25 mouse cellular contexts compared by ENCODE assay signal in the genomic region with DNA sequence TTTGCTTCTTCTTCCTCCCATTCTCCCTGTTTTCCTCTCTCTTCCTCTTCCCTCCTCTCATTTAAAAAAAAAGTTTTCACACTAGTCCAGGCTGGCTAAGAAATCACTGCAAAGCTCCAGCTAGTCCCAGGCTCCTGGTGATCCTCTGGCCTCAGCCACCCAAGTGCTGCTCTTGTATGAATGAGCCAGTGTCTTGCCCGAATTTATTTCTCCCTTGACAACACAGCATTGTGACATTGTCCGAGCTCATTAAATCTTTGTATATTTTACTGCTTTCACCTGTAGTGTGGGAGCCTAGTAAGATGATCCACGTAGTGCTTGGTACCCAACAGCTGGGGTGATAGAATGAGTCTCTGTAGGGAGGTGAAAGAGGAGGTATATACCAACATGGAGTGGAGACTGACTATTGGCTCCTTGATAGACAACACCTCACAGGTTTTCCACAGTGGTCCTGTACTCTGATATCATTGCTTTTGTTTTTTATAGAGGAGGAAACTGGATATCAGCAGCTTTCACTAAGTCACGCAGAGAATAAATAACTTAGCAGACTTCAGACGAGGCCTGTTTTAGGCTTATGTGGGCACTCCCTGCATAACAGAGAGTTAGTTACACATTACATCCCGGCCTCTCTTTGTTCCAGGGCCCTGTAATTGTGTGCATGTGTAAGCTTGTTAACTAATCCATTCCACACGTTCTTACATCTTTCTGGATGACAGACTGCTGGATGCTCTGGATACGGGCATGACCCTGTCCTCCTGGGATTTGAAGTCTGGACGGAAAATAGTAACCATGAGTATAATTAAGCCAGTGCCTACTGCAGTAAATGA. TPM values are rescaled to one million over a fixed set of nuclear protein-coding genes. Genes with fewer than 3 reads are reported as not detected.
DNase-seq lines count a peak whose midpoint lies in the region; TF ChIP-seq lines count a peak whose summit lies in the region.
"Had no signal": no experiment of that assay in that cellular context is flagged by ENCODE, and none has a peak within 500 bp of the region (broad histone marks: within the 10 kb centered on the region; RNA-seq: fewer than 3 reads in every experiment).

No protein-coding gene starts in this region.

- H3K27me3 ChIP-seq in kidney, adult 2 months (replicated peaks; ENCODE audit: control insufficient read depth, insufficient read depth, low read length), result no peaks in the 10 kb centered on the region
- H3K27me3 ChIP-seq: embryonic facial prominence, embryonic 15.5 days; heart, embryonic 12.5 days; hindbrain, embryonic 12.5 days; liver, embryonic 15.5 days; midbrain, embryonic 15.5 days; neural tube, embryonic 12.5 days; stomach, embryonic 15.5 days had no signal

- TF ChIP-seq CTCF in kidney, adult 2 months (conservative IDR thresholded peaks at IDR 0.05; ENCODE audit: insufficient read depth, insufficient read length, low read depth, low read length), result no peak

- peaks cover 12% of the 10 kb centered on the region; the same call in 1 of the 2 replicates for H3K4me1 ChIP-seq in kidney, adult 2 months (ENCODE audit: control insufficient read depth, insufficient read depth, low read length)
- H3K4me1 ChIP-seq: embryonic facial prominence, embryonic 15.5 days; heart, embryonic 12.5 days; hindbrain, embryonic 12.5 days; liver, embryonic 15.5 days; midbrain, embryonic 15.5 days; neural tube, embryonic 12.5 days; stomach, embryonic 15.5 days had no signal

- 40% methylated on average over 9 of the region's 9 CpGs for WGBS in kidney, adult 2 months

- no peak overlapping the region for H3K4me3 ChIP-seq in kidney, adult 2 months (ENCODE audit: insufficient read depth, low read depth, low read length)
- H3K4me3 ChIP-seq: embryonic facial prominence, embryonic 15.5 days; heart, embryonic 12.5 days; hindbrain, embryonic 12.5 days; liver, embryonic 15.5 days; midbrain, embryonic 15.5 days; neural tube, embryonic 12.5 days; stomach, embryonic 15.5 days had no signal

- no peaks in the 10 kb centered on the region for H3K36me3 ChIP-seq in kidney, adult 2 months (ENCODE audit: control insufficient read depth, insufficient read depth, low read length)
- H3K36me3 ChIP-seq: embryonic facial prominence, embryonic 15.5 days; hindbrain, embryonic 12.5 days; liver, embryonic 15.5 days; midbrain, embryonic 15.5 days; neural tube, embryonic 12.5 days; stomach, embryonic 15.5 days had no signal

- peak overlapping the region; percentile 95 for H3K27ac ChIP-seq in kidney, adult 2 months (ENCODE audit: insufficient read depth, low read depth, low read length)
- H3K27ac ChIP-seq: embryonic facial prominence, embryonic 15.5 days; hindbrain, embryonic 12.5 days; kidney, postnatal 0 days; liver, embryonic 15.5 days; midbrain, embryonic 15.5 days; neural tube, embryonic 12.5 days; stomach, embryonic 15.5 days had no signal

- peak; percentile 29 for DNase-seq in kidney, adult 2 months
- DNase-seq in kidney, postnatal 4 days, result no peak
- peak; percentile 11 for DNase-seq in MN1 (ENCODE audit: low spot score)
- DNase-seq in embryo, embryonic 10.5 days (ENCODE audit: low spot score), result peak; percentile 26
- peak; percentile 29 for DNase-seq in forelimb bud, embryonic 11.5 days (ENCODE audit: low read depth, low spot score)
- DNase-seq in right cerebral cortex, adult 18-20 months, result no peak
- no peak for DNase-seq in urinary bladder, adult 18-20 months (ENCODE audit: low spot score in 2 of 2)
- DNase-seq: adrenal gland, postnatal 14 days; cerebellum, adult 2 months; cerebellum, postnatal 36 days; gastrocnemius, postnatal 14 days; heart, adult 18-20 months; heart, postnatal 14 days; liver; retina, postnatal 1 day; right cerebral cortex, postnatal 4 days; thymus, postnatal 25 days had no signal

- no peak for TF ChIP-seq POLR2A in kidney, adult 2 months (IDR thresholded peaks at IDR 0.05; ENCODE audit: low read depth, low read length)

RNA-seq across cellular contexts. Expression of a gene that starts 15.8 kb away (rescaled TPM):
- polyA plus RNA-seq in kidney, adult 2 months (2012; rRNA removed), result 57.7 and 61.7 TPM in 2 replicates

Comparison
In these comparisons a context has a peak if more than half of its experiments do, and no peak if none do; other contexts are left out.
1. DNase-seq: peak in kidney, adult 2 months (single experiment), MN1 (single experiment), embryo, embryonic 10.5 days (single experiment) and forelimb bud, embryonic 11.5 days (single experiment); none in kidney, postnatal 4 days (0 of 2), right cerebral cortex, adult 18-20 months (single experiment) and urinary bladder, adult 18-20 months (0 of 2).